Mouse (Mus musculus) urinary bladder, postnatal 14 days (tissue): Measurements from ENCODE around the gene Gm10837.

ENCODE experiments used
- DNase-seq: peaks from one replicate; pipeline ENCODE4 v3.0.0; 2021; ENCODE audit warnings: low spot score

Gene Gm10837

DNA sequence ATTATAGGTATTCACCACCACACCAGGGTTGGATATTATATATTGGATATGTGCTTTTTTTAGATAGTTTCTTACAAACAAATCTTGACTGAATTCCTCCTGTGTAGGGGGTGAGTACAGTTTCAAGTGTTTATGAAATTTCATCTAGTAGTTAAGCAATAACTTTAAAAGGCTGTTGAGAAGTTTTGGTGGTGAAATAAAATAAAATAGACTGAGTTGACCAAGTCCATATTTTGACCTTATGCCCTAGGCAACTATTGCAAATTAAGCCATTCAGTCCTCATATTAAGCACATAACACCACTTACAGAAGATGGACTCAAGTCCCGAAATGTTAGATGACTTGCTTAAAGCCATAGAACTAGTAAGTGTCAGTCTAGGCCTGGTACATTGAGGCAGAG lies 45.6 kb downstream of the Gm10837 start:
- DNase-seq: no peak
